Mouse (Mus musculus): ENCODE measurements around the gene Arsa. TPM values are rescaled to one million over a fixed set of nuclear protein-coding genes. Genes with fewer than 3 reads are reported as not detected.
A peak's percentile ranks its signal among the peaks of the same experiment; 100 is the strongest.

The Arsa gene
- 33.2 TPM for polyA plus RNA-seq (2012; fragmentation: generic; extraction: Trizol)

GRCm38 (mm10) chr15:89477091-89477491 is at the start of gene Arsa:
TSS of gene Arsa (minus strand) at chr15:89477425.
- Histone ChIP-seq H3K4me2 (ENCODE audit: low read depth) (peak within 1 kb of the TSS; percentile 92), H3K36me3 (ENCODE audit: control insufficient read depth, insufficient read depth) (no peaks in the 10 kb centered on the region), H3ac (ENCODE audit: control insufficient read depth, insufficient read length) (peak within 1 kb of the TSS; percentile 11), H3K27me3 (ENCODE audit: control insufficient read depth, insufficient read depth, insufficient read length) (no peaks in the 10 kb centered on the region), H3K4me3 (peak within 1 kb of the TSS; percentile 46), H3K79me2 (ENCODE audit: control insufficient read depth, insufficient read depth) (no peaks in the 10 kb centered on the region)
- TF ChIP-seq POLR2A (IDR thresholded peaks at IDR 0.05; ENCODE audit: insufficient read length, low read depth) (no peak), CEBPB (IDR thresholded peaks at IDR 0.05; ENCODE audit: insufficient read depth, poor library complexity, severe bottlenecking) (no peak), E2F4 (IDR thresholded peaks at IDR 0.05; ENCODE audit: insufficient read depth) (no peak), TCF3 (IDR thresholded peaks at IDR 0.05; ENCODE audit: insufficient read length, low read depth) (no peak), SRF (IDR thresholded peaks at IDR 0.05; ENCODE audit: control insufficient read depth, insufficient read length, low read depth) (no peak), USF1 (IDR thresholded peaks at IDR 0.05; ENCODE audit: low read depth) (no peak), MAX (IDR thresholded peaks at IDR 0.05; ENCODE audit: low read depth) (no peak), TCF12 (IDR thresholded peaks at IDR 0.05; ENCODE audit: insufficient read depth, poor library complexity, severe bottlenecking) (no peak), MYOG (IDR thresholded peaks at IDR 0.05; ENCODE audit: control insufficient read depth in 1 of 3, insufficient read depth in 1 of 3, insufficient read length in 2 of 3, low read depth in 2 of 3) (no peak), MYOD1 (IDR thresholded peaks at IDR 0.05; ENCODE audit: control insufficient read depth in 1 of 3, insufficient read length in 2 of 3, low read depth in 2 of 3) (no peak), REST (IDR thresholded peaks at IDR 0.05; ENCODE audit: insufficient read depth, insufficient read length) (no peak), POLR2AphosphoS2 (IDR thresholded peaks at IDR 0.05; ENCODE audit: insufficient read length, low read depth) (no peak)

GRCm38 (mm10) chr15:89526776-89527325 is 49.6 kb upstream of the Arsa start:
- H3ac ChIP-seq (ENCODE audit: control insufficient read depth, insufficient read length) = no peak overlapping the region
- H3K36me3 ChIP-seq (ENCODE audit: control insufficient read depth, insufficient read depth) = no peaks in the 10 kb centered on the region
- H3K4me3 ChIP-seq = no peak overlapping the region
- peaks cover 31% of the 10 kb centered on the region for H3K27me3 ChIP-seq (ENCODE audit: control insufficient read depth, insufficient read depth, insufficient read length)
- no peaks in the 10 kb centered on the region for H3K79me2 ChIP-seq (ENCODE audit: control insufficient read depth, insufficient read depth)
- TF ChIP-seq MAX (IDR thresholded peaks at IDR 0.05; ENCODE audit: low read depth) = no peak
- TF ChIP-seq POLR2A (IDR thresholded peaks at IDR 0.05; ENCODE audit: insufficient read length, low read depth) = no peak
- no peak for TF ChIP-seq MYOD1 (IDR thresholded peaks at IDR 0.05; ENCODE audit: control insufficient read depth in 1 of 3, insufficient read length in 2 of 3, low read depth in 2 of 3)
- TF ChIP-seq TCF12 (IDR thresholded peaks at IDR 0.05; ENCODE audit: insufficient read depth, poor library complexity, severe bottlenecking) = no peak
- no peak for TF ChIP-seq E2F4 (IDR thresholded peaks at IDR 0.05; ENCODE audit: insufficient read depth)
- no peak for TF ChIP-seq REST (IDR thresholded peaks at IDR 0.05; ENCODE audit: insufficient read depth, insufficient read length)
- no peak for TF ChIP-seq POLR2AphosphoS2 (IDR thresholded peaks at IDR 0.05; ENCODE audit: insufficient read length, low read depth)
- TF ChIP-seq TCF3 (IDR thresholded peaks at IDR 0.05; ENCODE audit: insufficient read length, low read depth) = no peak
- no peak for TF ChIP-seq USF1 (IDR thresholded peaks at IDR 0.05; ENCODE audit: low read depth)
- no peak for TF ChIP-seq MYOG (IDR thresholded peaks at IDR 0.05; ENCODE audit: control insufficient read depth in 1 of 3, insufficient read depth in 1 of 3, insufficient read length in 2 of 3, low read depth in 2 of 3)
- TF ChIP-seq CEBPB (IDR thresholded peaks at IDR 0.05; ENCODE audit: insufficient read depth, poor library complexity, severe bottlenecking) = no peak
- TF ChIP-seq SRF (IDR thresholded peaks at IDR 0.05; ENCODE audit: control insufficient read depth, insufficient read length, low read depth) = no peak
- H3K4me2 ChIP-seq (ENCODE audit: low read depth) = no peak overlapping the region

- Histone ChIP-seq H3K79me2 (ENCODE audit: control insufficient read depth, insufficient read depth) (no peaks in the 10 kb centered on the region), H3K4me3 (no peak overlapping the region), H3K36me3 (ENCODE audit: control insufficient read depth, insufficient read depth) (no peaks in the 10 kb centered on the region), H3K4me2 (ENCODE audit: low read depth) (no peak overlapping the region), H3ac (ENCODE audit: control insufficient read depth, insufficient read length) (no peak overlapping the region), H3K27me3 (ENCODE audit: control insufficient read depth, insufficient read depth, insufficient read length) (peaks cover 31% of the 10 kb centered on the region)
- TF ChIP-seq MAX (IDR thresholded peaks at IDR 0.05; ENCODE audit: low read depth) (no peak), TCF12 (IDR thresholded peaks at IDR 0.05; ENCODE audit: insufficient read depth, poor library complexity, severe bottlenecking) (no peak), SRF (IDR thresholded peaks at IDR 0.05; ENCODE audit: control insufficient read depth, insufficient read length, low read depth) (no peak)
These were observed 48.7 kb upstream of the Arsa start for GRCm38 (mm10) chr15:89525896-89526295.

GRCm38 (mm10) chr15:89525464-89525863 is 48.2 kb upstream of the Arsa start:
- Histone ChIP-seq H3K79me2 (ENCODE audit: control insufficient read depth, insufficient read depth) (no peaks in the 10 kb centered on the region), H3K36me3 (ENCODE audit: control insufficient read depth, insufficient read depth) (no peaks in the 10 kb centered on the region), H3K4me2 (ENCODE audit: low read depth) (no peak overlapping the region), H3K27me3 (ENCODE audit: control insufficient read depth, insufficient read depth, insufficient read length) (peaks cover 31% of the 10 kb centered on the region), H3ac (ENCODE audit: control insufficient read depth, insufficient read length) (no peak overlapping the region), H3K4me3 (no peak overlapping the region)
- TF ChIP-seq MAX (IDR thresholded peaks at IDR 0.05; ENCODE audit: low read depth) = no peak
- no peak for TF ChIP-seq MYOG (IDR thresholded peaks at IDR 0.05; ENCODE audit: control insufficient read depth in 1 of 3, insufficient read depth in 1 of 3, insufficient read length in 2 of 3, low read depth in 2 of 3)
- TF ChIP-seq TCF12 (IDR thresholded peaks at IDR 0.05; ENCODE audit: insufficient read depth, poor library complexity, severe bottlenecking) = no peak
- TF ChIP-seq CEBPB (IDR thresholded peaks at IDR 0.05; ENCODE audit: insufficient read depth, poor library complexity, severe bottlenecking) = no peak
- no peak for TF ChIP-seq POLR2AphosphoS2 (IDR thresholded peaks at IDR 0.05; ENCODE audit: insufficient read length, low read depth)
- TF ChIP-seq REST (IDR thresholded peaks at IDR 0.05; ENCODE audit: insufficient read depth, insufficient read length) = no peak
- no peak for TF ChIP-seq MYOD1 (IDR thresholded peaks at IDR 0.05; ENCODE audit: control insufficient read depth in 1 of 3, insufficient read length in 2 of 3, low read depth in 2 of 3)
- no peak for TF ChIP-seq POLR2A (IDR thresholded peaks at IDR 0.05; ENCODE audit: insufficient read length, low read depth)
- TF ChIP-seq SRF (IDR thresholded peaks at IDR 0.05; ENCODE audit: control insufficient read depth, insufficient read length, low read depth) = no peak
- no peak for TF ChIP-seq USF1 (IDR thresholded peaks at IDR 0.05; ENCODE audit: low read depth)
